Mouse (Mus musculus) neural tube, embryonic 14.5 days (tissue): ENCODE data around the gene Arl9. TPM values are rescaled to one million over a fixed set of nuclear protein-coding genes. Genes with fewer than 3 reads are reported as not detected.
"Not testable (repeated sequence)": the region's sequence is repeated elsewhere in the genome, so short reads cannot be mapped to it uniquely, and the experiment has no call there.

ENCODE experiments used
- ATAC-seq: fragments of 200-750 bp; cut with Nextera tagmentation; 2 replicates; pipeline ENCODE4 v1.8.0; 2017; ENCODE audit warnings: low read depth, mild to moderate bottlenecking, moderate TSS enrichment, moderate library complexity
- H3K27ac ChIP-seq: fragments of 300-500 bp; sonication (generic); 2 replicates; pipeline ENCODE4 v1.5.1; 2014; ENCODE audit warnings: low read depth, mild to moderate bottlenecking, control low read depth, low read length, moderate library complexity, mixed read lengths
- H3K27me3 ChIP-seq: fragments of 300-500 bp; sonication (generic); 2 replicates; pipeline ENCODE4 v1.6.1; 2014; ENCODE audit warnings: low read length; ENCODE audit not compliant: control insufficient read depth, insufficient read depth
- H3K36me3 ChIP-seq: fragments of 300-500 bp; sonication (generic); 2 replicates; pipeline ENCODE4 v1.6.1; 2014; ENCODE audit warnings: low read length, mixed read lengths; ENCODE audit not compliant: control insufficient read depth, insufficient read depth
- H3K4me1 ChIP-seq: fragments of 300-500 bp; sonication (generic); 2 replicates; pipeline ENCODE4 v1.6.1; 2014; ENCODE audit warnings: low read length; ENCODE audit not compliant: control insufficient read depth, insufficient read depth
- H3K4me2 ChIP-seq: fragments of 300-500 bp; sonication (generic); 2 replicates; pipeline ENCODE4 v1.6.1; 2014; ENCODE audit warnings: mild to moderate bottlenecking, low read depth, low read length, control low read depth
- H3K4me3 ChIP-seq: fragments of 300-500 bp; sonication (generic); 2 replicates; pipeline ENCODE4 v1.5.1; 2014; ENCODE audit warnings: low read depth, low read length, control low read depth, mixed read lengths
- H3K9ac ChIP-seq: fragments of 300-500 bp; sonication (generic); replicated peaks from 2 replicates; pipeline ENCODE4 v1.6.1; 2014; ENCODE audit warnings: low read depth, mild to moderate bottlenecking, control low read depth, low read length, mixed read lengths
- H3K9me3 ChIP-seq: fragments of 300-500 bp; sonication (generic); 2 replicates; pipeline ENCODE4 v1.6.1; 2016; ENCODE audit warnings: low read length; ENCODE audit not compliant: control insufficient read depth
- WGBS: fragments of 180-500 bp; shearing (Covaris S2); extraction: QIAGEN DNeasy Blood & Tissue Kit; methylation state at CpG from one replicate; pipeline ENCODE4 v1.1.7; 2014; 5-methylcytosine and 5-hydroxymethylcytosine counted together
- polyA plus RNA-seq: library from polyadenylated mRNA; unstranded; fragments of >200 nt; fragmentation: Nextera tagmentation; extraction: Ambion mirVana; gene quantifications from 2 replicates; pipeline ENCODE4 v1.2.1, GENCODE M21; 2014

The Arl9 gene
- polyA plus RNA-seq, result not detected in 2 replicates

GRCm38 (mm10) chr5:77004051-77004821 lies at the start of gene Arl9:
Gene Arl9, plus strand, starts transcription at chr5:77004055.
- WGBS, result 94% methylated on average over 6 of the region's 6 CpGs
- Histone ChIP-seq H3K4me1 (no peaks in the 10 kb centered on the region), H3K27me3 (no peaks in the 10 kb centered on the region), H3K4me3 (no peak within 1 kb of the TSS), H3K9me3 (no peaks in the 10 kb centered on the region), H3K9ac (no peak within 1 kb of the TSS), H3K27ac (no peak within 1 kb of the TSS), H3K4me2 (no peak within 1 kb of the TSS), H3K36me3 (peaks cover 11% of the 10 kb centered on the region)
- no peak for ATAC-seq

- no peak overlapping the region for H3K4me2 ChIP-seq
- 87% methylated on average over 6 of the region's 6 CpGs for WGBS
Measured at GRCm38 (mm10) chr5:76954271-76954900, 49.5 kb upstream of the Arl9 start.

DNA sequence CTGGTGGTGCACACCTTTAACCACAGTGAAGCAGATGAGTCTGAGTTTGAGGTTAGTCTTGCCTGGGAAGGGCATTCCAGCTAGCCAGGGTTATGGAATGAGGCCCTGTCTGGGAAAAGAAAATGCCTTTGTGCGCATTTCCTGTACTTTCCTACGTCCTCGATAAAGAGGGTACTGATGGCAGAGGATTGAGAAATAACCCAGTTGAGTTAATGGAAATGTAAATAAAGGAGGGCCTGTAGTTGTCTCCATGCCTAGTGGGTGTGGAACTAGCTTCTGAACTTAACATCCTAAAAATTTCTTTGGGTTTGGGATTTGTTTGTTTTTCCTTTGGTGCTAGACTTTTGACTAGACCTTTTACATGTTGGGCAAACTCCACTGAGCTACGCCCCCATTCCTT lies 48.4 kb upstream of the Arl9 start:
- Histone ChIP-seq H3K27me3 (no peaks in the 10 kb centered on the region; the same call in 1 of the 2 replicates), H3K4me1 (peaks cover 9% of the 10 kb centered on the region), H3K9me3 (no peaks in the 10 kb centered on the region), H3K36me3 (peaks cover 29% of the 10 kb centered on the region), H3K9ac (no peak overlapping the region), H3K27ac (no peak overlapping the region), H3K4me3 (no peak overlapping the region), H3K4me2 (no peak overlapping the region)
- no peak for ATAC-seq
- 81% methylated on average over 4 of the region's 4 CpGs for WGBS

More at GRCm38 (mm10) chr5:76954271-76954900, 49.5 kb upstream of the Arl9 start:
- Histone ChIP-seq H3K27ac (no peak overlapping the region), H3K4me3 (no peak overlapping the region), H3K4me1 (peaks cover 20% of the 10 kb centered on the region), H3K36me3 (peaks cover 21% of the 10 kb centered on the region), H3K9me3 (no peaks in the 10 kb centered on the region), H3K9ac (no peak overlapping the region), H3K27me3 (no peaks in the 10 kb centered on the region; the same call in 1 of the 2 replicates)
- ATAC-seq, result no peak

GRCm38 (mm10) chr5:76957954-76958353 lies 45.9 kb upstream of the Arl9 start:
- 91% methylated on average over 1 of the region's 1 CpGs for WGBS

GRCm38 (mm10) chr5:76959587-76959986 lies 44.3 kb upstream of the Arl9 start:
- Histone ChIP-seq H3K4me2 (no peak overlapping the region), H3K4me3 (no peak overlapping the region), H3K9me3 (no peaks in the 10 kb centered on the region), H3K27ac (no peak overlapping the region), H3K27me3 (no peaks in the 10 kb centered on the region), H3K4me1 (no peaks in the 10 kb centered on the region), H3K36me3 (peaks cover 51% of the 10 kb centered on the region), H3K9ac (no peak overlapping the region)
- WGBS, result 89% methylated on average over 5 of the region's 5 CpGs
- no peak for ATAC-seq

More at GRCm38 (mm10) chr5:76957954-76958353, 45.9 kb upstream of the Arl9 start:
- Histone ChIP-seq H3K4me2 (no peak overlapping the region), H3K9ac (no peak overlapping the region), H3K4me3 (no peak overlapping the region), H3K36me3 (peaks cover 42% of the 10 kb centered on the region), H3K27ac (no peak overlapping the region), H3K4me1 (no peaks in the 10 kb centered on the region), H3K9me3 (no peaks in the 10 kb centered on the region), H3K27me3 (no peaks in the 10 kb centered on the region)
- ATAC-seq, result no peak

DNA sequence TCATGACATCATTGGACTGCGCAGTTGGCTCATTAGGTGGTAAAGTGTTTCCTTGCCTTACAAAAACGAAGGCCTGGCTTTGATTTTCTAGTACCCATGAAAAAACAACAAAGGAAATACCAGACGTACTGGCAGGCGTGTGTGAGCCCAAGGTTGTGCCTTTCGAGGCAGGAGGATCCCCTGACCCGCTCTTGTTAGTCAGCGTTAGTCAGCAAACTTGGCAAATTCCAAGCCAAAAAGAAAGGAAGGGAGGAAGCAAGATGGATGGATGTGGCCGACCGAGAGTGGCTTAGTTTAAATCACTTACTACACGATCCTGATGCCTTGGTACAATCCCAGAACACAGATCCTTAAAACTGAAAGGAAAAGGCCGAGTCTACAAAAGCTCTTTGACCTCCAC lies 41.3 kb upstream of the Arl9 start:
- H3K27ac ChIP-seq, result no peak overlapping the region
- no peak overlapping the region for H3K4me2 ChIP-seq
- no peak for ATAC-seq
- WGBS, result 80% methylated on average over 11 of the region's 11 CpGs
- no peaks in the 10 kb centered on the region for H3K27me3 ChIP-seq
- no peak overlapping the region for H3K4me3 ChIP-seq
- H3K9me3 ChIP-seq, result no peaks in the 10 kb centered on the region
- H3K4me1 ChIP-seq, result no peaks in the 10 kb centered on the region
- H3K9ac ChIP-seq, result no peak overlapping the region
- peaks cover 52% of the 10 kb centered on the region for H3K36me3 ChIP-seq

DNA sequence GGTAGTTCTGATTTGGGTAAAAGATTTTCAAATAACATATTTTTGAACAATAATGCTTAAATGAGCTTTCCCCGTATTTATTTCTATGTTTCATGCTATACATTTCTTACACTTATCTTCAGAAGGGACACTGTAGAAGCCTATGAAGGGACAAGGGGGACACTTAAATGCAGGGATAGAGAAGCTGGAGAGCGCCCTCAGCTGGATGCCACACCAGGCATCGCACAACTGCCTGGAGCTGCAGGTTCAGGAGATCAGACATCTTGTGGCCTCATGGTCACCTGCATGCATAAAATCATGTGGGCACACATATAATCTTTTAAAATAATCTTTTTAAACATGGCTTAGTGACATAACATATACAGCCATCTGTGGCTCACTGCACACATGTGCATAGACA lies 39.2 kb upstream of the Arl9 start:
- no peak for ATAC-seq
- Histone ChIP-seq H3K9me3 (no peaks in the 10 kb centered on the region), H3K4me1 (no peaks in the 10 kb centered on the region), H3K4me3 (no peak overlapping the region), H3K9ac (no peak overlapping the region), H3K36me3 (peaks cover 44% of the 10 kb centered on the region), H3K4me2 (no peak overlapping the region), H3K27me3 (no peaks in the 10 kb centered on the region), H3K27ac (no peak overlapping the region)
- 95% methylated on average over 3 of the region's 3 CpGs for WGBS

GRCm38 (mm10) chr5:76969250-76969649 lies 34.6 kb upstream of the Arl9 start:
- Histone ChIP-seq H3K36me3 (peaks cover 17% of the 10 kb centered on the region), H3K9me3 (no peaks in the 10 kb centered on the region), H3K9ac (no peak overlapping the region), H3K4me1 (peaks cover 8% of the 10 kb centered on the region), H3K4me2 (no peak overlapping the region), H3K27ac (no peak overlapping the region), H3K4me3 (no peak overlapping the region), H3K27me3 (no peaks in the 10 kb centered on the region)
- WGBS, result 83% methylated on average over 5 of the region's 5 CpGs
- ATAC-seq, result no peak

DNA sequence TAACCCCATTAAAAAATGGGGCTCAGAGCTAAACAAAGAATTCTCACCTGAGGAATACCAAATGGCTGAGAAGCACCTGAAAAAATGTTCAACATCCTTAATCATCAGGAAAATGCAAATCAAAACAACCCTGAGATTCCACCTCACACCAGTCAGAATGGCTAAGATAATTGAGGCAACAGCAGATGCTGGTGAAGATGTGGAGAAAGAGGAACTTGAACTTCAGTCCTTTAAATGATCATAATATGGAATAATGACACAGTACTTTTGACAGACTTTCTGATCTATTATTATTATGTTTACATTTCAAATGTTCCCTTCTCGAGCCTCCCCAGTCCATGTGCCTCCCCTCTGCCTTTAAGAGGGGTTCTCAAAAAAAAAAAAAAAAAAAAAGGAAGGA lies 32.7 kb upstream of the Arl9 start:
- not testable (repeated sequence) for ATAC-seq, H3K36me3 ChIP-seq
- WGBS, result 81% methylated on average over 1 of the region's 1 CpGs

More for the DNA sequence above, 32.7 kb upstream of the Arl9 start:
- H3K27me3 ChIP-seq, H3K27ac ChIP-seq, H3K9ac ChIP-seq, H3K9me3 ChIP-seq, H3K4me3 ChIP-seq, H3K4me2 ChIP-seq: not testable (repeated sequence)
- H3K4me1 ChIP-seq, result peaks cover 14% of the 10 kb centered on the region
